Mouse (Mus musculus) thymus, adult 2 months (tissue): Measurements from ENCODE around the gene Rhof.

Experiments used
- CTCF ChIP-seq: fragments of 200-500 bp; IDR thresholded peaks from 2 replicates; pipeline ENCODE4 v1.5.1; 2012; ENCODE audit warnings: mild to moderate bottlenecking, control low read depth, low read length, moderate library complexity, borderline replicate concordance; ENCODE audit not compliant: control insufficient read depth, poor library complexity, insufficient read depth; ENCODE audit errors: extremely low read depth
- POLR2A ChIP-seq: fragments of 200-500 bp; IDR thresholded peaks from 2 replicates; pipeline ENCODE4 v1.6.1; 2012; ENCODE audit warnings: mild to moderate bottlenecking, low read length, control low read depth, moderate library complexity; ENCODE audit not compliant: control insufficient read depth, poor library complexity, insufficient read depth; ENCODE audit errors: extremely low read depth

DNA sequence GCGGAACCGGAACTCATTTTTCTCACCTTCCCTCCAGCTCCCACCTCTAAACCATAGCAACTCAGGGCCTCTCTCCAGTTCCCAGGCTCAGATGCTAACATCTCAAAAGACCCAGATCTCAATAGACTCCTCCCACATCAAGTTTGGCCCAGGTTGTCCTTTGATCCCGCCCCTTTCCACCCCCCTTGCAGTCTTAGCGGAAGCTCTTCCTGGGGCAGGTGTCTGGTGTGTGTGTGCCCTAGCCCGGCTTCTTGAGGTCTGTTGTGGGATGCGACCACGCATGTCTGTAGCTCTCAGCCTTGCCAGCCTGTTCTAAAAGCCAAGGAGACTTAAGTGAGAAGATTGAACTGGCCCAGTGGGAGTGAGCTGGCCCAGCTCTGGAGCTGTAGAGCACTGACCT, 18.1 kb upstream of the Rhof start:
- TF ChIP-seq POLR2A (no peak), CTCF (no peak)
